Mouse (Mus musculus): ENCODE data around the gene Sult2a3. TPM values are rescaled to one million over a fixed set of nuclear protein-coding genes. Genes with fewer than 3 reads are reported as not detected.
"Not testable (repeated sequence)": the region's sequence is repeated elsewhere in the genome, so short reads cannot be mapped to it uniquely, and the experiment has no call there.

Gene Sult2a3
- not detected in 2 replicates for polyA plus RNA-seq (2015; fragmentation: Nextera tagmentation; extraction: Ambion mirVana)

DNA sequence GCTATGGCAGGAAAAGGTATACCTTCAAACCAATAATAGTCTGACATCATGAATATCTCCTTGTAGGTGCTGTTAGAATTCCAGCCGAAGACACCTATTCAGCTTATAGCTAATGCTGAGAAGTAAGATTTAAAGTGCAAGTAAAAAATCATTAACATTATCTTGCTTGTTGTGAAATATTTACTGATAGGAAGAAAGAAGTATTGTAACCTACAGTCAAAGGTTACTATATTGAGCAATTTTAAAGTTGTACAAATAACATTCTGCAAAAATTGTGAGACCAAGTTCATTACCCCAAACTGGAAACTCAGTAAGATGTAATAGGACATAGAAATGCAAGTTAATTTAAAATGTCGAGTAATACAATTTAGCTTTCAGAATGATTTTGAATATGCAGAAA, at the start of gene Sult2a3:
Gene Sult2a3, minus strand, starts transcription at position 101 of the 400 bp plus-strand sequence.
- no peak within 1 kb of the TSS for H3K27ac ChIP-seq (ENCODE audit: low read length)
- no peaks in the 10 kb centered on the region for H3K4me1 ChIP-seq (ENCODE audit: control insufficient read depth, insufficient read depth, low read length)
- H3K4me3 ChIP-seq (ENCODE audit: low read depth, low read length) = no peak within 1 kb of the TSS
- no peaks in the 10 kb centered on the region for H3K27me3 ChIP-seq (ENCODE audit: control insufficient read depth, insufficient read depth, low read depth, low read length)
- H3K9me3 ChIP-seq (replicated peaks; ENCODE audit: control insufficient read depth, low read length, poor library complexity, severe bottlenecking) = peaks cover 7% of the 10 kb centered on the region; the same call in 1 of the 2 replicates
- H3K9ac ChIP-seq (ENCODE audit: low read depth, low read length) = no peak within 1 kb of the TSS
- no peak within 1 kb of the TSS for H3K4me2 ChIP-seq (ENCODE audit: low read length)
- no peaks in the 10 kb centered on the region for H3K36me3 ChIP-seq (ENCODE audit: control insufficient read depth, insufficient read depth, low read length)
- ATAC-seq = no peak
- WGBS = 91% methylated on average over 2 of the region's 2 CpGs

DNA sequence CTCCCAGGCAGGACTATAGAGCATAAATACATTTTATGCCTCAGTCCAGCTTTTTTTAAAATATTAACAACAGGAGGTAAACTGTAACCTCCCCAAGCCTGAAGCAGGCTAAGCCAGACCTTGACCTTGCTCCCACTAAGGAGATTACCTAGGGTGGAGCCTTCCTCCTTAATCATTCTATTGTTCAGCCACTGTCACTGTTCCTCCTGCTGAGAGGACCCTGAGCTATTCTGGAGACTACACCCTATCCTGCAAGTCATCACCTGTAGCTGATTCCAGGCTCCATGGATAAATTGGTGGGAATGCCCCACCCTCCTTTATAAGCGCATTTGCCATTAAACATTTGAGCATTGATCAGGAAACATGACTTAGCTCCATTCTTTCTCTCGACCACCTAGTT, 2.4 kb downstream of the Sult2a3 start:
- Histone ChIP-seq H3K27me3 (ENCODE audit: control insufficient read depth, insufficient read depth, low read depth, low read length) (no peaks in the 10 kb centered on the region), H3K27ac (ENCODE audit: low read length) (no peak overlapping the region), H3K9ac (ENCODE audit: low read depth, low read length) (no peak overlapping the region), H3K9me3 (replicated peaks; ENCODE audit: control insufficient read depth, low read length, poor library complexity, severe bottlenecking) (peaks cover 5% of the 10 kb centered on the region; the same call in 1 of the 2 replicates), H3K4me3 (ENCODE audit: low read depth, low read length) (no peak overlapping the region), H3K36me3 (ENCODE audit: control insufficient read depth, insufficient read depth, low read length) (no peaks in the 10 kb centered on the region), H3K4me1 (ENCODE audit: control insufficient read depth, insufficient read depth, low read length) (no peaks in the 10 kb centered on the region), H3K4me2 (ENCODE audit: low read length) (no peak overlapping the region)
- WGBS = 79% methylated on average over 2 of the region's 2 CpGs
- no peak for ATAC-seq

DNA sequence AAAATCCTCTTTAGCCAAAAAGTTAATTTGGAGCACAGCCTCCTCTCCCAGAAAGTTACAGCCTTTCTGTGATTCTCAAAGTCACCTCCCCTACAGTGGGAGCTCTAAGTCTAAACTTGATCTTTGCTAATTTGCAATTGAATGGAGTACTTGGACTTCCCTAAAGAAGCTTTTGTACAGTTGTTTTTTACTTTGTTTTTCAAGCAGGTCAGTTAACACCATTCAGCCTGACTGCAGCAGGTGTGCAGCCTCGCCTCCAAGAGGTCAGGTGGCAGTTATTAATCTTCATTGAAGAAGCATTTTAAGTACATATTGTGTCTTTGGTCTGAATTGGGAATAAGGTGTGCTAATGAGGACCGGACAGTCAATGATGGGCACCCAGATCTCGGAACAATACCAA, 3.0 kb downstream of the Sult2a3 start:
- H3K4me2 ChIP-seq (ENCODE audit: low read length); H3K27me3 ChIP-seq (ENCODE audit: control insufficient read depth, insufficient read depth, low read depth, low read length); H3K9me3 ChIP-seq (replicated peaks; ENCODE audit: control insufficient read depth, low read length, poor library complexity, severe bottlenecking); H3K9ac ChIP-seq (ENCODE audit: low read depth, low read length); H3K27ac ChIP-seq (ENCODE audit: low read length); ATAC-seq; H3K4me1 ChIP-seq (ENCODE audit: control insufficient read depth, insufficient read depth, low read length); H3K4me3 ChIP-seq (ENCODE audit: low read depth, low read length); H3K36me3 ChIP-seq (ENCODE audit: control insufficient read depth, insufficient read depth, low read length): not testable (repeated sequence)
- WGBS = 61% methylated on average over 3 of the region's 3 CpGs

DNA sequence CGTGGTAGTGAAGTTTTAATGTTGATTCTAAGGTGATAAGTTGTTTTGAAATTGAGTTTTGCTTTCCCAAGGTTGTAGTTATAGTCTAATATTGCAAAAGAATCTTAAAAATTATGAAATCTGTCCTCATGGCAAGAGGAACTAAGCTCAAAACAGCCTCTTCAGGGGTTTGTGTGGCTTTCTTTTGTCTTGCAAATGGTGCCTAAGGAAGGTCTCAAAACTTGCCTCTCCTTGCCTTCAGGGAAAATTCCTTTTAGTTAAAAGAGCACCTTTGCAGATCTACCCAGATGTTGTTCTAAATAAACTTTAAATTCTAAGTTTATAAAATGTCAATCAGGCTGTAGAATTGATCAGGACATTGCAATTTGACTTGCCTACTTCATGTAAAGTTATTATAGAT, 6.1 kb downstream of the Sult2a3 start:
- Histone ChIP-seq H3K36me3 (ENCODE audit: control insufficient read depth, insufficient read depth, low read length) (no peaks in the 10 kb centered on the region), H3K4me3 (ENCODE audit: low read depth, low read length) (no peak overlapping the region), H3K4me1 (ENCODE audit: control insufficient read depth, insufficient read depth, low read length) (no peaks in the 10 kb centered on the region), H3K9ac (ENCODE audit: low read depth, low read length) (no peak overlapping the region), H3K4me2 (ENCODE audit: low read length) (no peak overlapping the region), H3K27me3 (ENCODE audit: control insufficient read depth, insufficient read depth, low read depth, low read length) (no peaks in the 10 kb centered on the region), H3K27ac (ENCODE audit: low read length) (no peak overlapping the region), H3K9me3 (replicated peaks; ENCODE audit: control insufficient read depth, low read length, poor library complexity, severe bottlenecking) (peaks cover 12% of the 10 kb centered on the region)
- ATAC-seq = no peak
- 16% methylated on average over 1 of the region's 1 CpGs for WGBS

DNA sequence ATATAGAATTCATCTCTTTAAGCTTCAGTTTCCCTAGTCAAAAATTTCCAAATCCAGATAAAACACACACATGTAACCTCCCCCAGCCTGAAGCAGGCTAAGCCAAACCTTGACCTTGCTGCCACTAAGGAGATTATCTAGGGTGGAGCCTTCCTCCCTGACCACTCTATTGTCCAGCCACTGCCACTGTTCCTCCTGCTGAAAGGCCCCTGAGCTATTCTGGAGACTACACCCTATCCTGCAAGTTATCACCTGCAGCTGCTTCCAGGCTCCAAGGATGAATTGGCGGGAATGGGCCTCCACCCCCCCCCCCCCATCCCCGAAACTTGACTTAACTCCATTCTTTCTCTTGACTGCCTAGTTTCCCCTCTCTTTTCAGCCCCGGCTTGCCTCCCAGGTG, 8.4 kb downstream of the Sult2a3 start:
- H3K9ac ChIP-seq (ENCODE audit: low read depth, low read length); H3K27me3 ChIP-seq (ENCODE audit: control insufficient read depth, insufficient read depth, low read depth, low read length); H3K4me1 ChIP-seq (ENCODE audit: control insufficient read depth, insufficient read depth, low read length); ATAC-seq; H3K4me3 ChIP-seq (ENCODE audit: low read depth, low read length); H3K4me2 ChIP-seq (ENCODE audit: low read length); H3K27ac ChIP-seq (ENCODE audit: low read length); H3K36me3 ChIP-seq (ENCODE audit: control insufficient read depth, insufficient read depth, low read length): not testable (repeated sequence)
- H3K9me3 ChIP-seq (replicated peaks; ENCODE audit: control insufficient read depth, low read length, poor library complexity, severe bottlenecking) = peaks cover 11% of the 10 kb centered on the region
- WGBS = 58% methylated on average over 3 of the region's 3 CpGs

DNA sequence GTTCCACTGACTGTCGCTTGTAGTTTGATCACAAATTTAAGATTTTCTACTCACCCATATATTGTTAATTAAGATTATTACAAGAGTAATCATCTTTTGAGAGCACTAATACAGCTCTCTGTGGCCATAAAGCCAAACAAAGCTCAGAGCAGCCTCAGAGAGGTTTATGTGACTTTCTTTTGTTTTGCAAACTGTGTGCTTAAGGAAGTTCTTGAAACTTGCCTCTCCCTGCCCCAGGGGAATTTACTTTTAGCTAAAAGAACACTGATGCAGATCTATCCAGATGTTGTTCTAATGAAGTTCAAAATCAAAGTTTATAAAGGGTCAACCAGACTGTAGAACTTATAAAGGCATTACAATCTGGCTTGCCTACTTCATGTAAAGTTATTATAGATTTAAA, 75.0 kb downstream of the Sult2a3 start:
- peaks cover 15% of the 10 kb centered on the region for H3K9me3 ChIP-seq (replicated peaks; ENCODE audit: control insufficient read depth, low read length, poor library complexity, severe bottlenecking)
- not testable (repeated sequence) for H3K36me3 ChIP-seq (ENCODE audit: control insufficient read depth, insufficient read depth, low read length); H3K27me3 ChIP-seq (ENCODE audit: control insufficient read depth, insufficient read depth, low read depth, low read length); ATAC-seq; H3K9ac ChIP-seq (ENCODE audit: low read depth, low read length); H3K4me1 ChIP-seq (ENCODE audit: control insufficient read depth, insufficient read depth, low read length); H3K27ac ChIP-seq (ENCODE audit: low read length); H3K4me3 ChIP-seq (ENCODE audit: low read depth, low read length); H3K4me2 ChIP-seq (ENCODE audit: low read length)
- 80% methylated on average over 1 of the region's 1 CpGs for WGBS

DNA sequence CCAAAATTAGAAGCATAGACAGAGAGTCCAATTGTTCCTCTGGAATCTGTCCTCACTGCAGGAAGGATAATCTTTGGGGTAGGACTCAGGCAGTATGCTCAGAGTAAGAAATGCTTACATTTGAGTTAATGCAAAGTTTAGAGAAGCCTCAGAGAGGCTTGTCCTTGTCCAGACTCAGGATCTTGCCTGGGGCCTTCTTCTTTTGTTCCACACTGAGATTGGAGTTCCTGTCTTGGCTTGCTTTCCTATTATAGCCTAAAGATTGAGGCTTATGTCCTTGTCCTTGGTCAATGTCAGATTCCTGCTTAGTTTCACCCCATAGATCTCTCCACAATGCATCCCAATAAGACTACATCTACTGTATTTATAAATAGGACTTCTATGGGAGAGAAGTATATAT, 92.0 kb downstream of the Sult2a3 start:
- not testable (repeated sequence) for H3K27ac ChIP-seq (ENCODE audit: low read length); H3K36me3 ChIP-seq (ENCODE audit: control insufficient read depth, insufficient read depth, low read length); H3K27me3 ChIP-seq (ENCODE audit: control insufficient read depth, insufficient read depth, low read depth, low read length); H3K4me1 ChIP-seq (ENCODE audit: control insufficient read depth, insufficient read depth, low read length); ATAC-seq; H3K4me3 ChIP-seq (ENCODE audit: low read depth, low read length); H3K9me3 ChIP-seq (replicated peaks; ENCODE audit: control insufficient read depth, low read length, poor library complexity, severe bottlenecking); H3K4me2 ChIP-seq (ENCODE audit: low read length); H3K9ac ChIP-seq (ENCODE audit: low read depth, low read length)

Other genes starting within 250 kb of the Sult2a3 start
- gene Sult2a4, start 133.4 kb downstream of the Sult2a3 start, polyA plus RNA-seq (2015; fragmentation: Nextera tagmentation; extraction: Ambion mirVana) = not detected in 2 replicates
- gene Sult2a6, start 131.8 kb upstream of the Sult2a3 start, polyA plus RNA-seq (2015; fragmentation: Nextera tagmentation; extraction: Ambion mirVana) = not detected in 2 replicates
- gene Obox8, start 210.5 kb upstream of the Sult2a3 start, polyA plus RNA-seq (2015; fragmentation: Nextera tagmentation; extraction: Ambion mirVana) = not detected in 2 replicates